Mouse (Mus musculus): Measurements from ENCODE around the gene Ly6g5c.

The Ly6g5c gene

GRCm38 (mm10) chr17:35106522-35106921 lies 1.6 kb upstream of the Ly6g5c start:
- 56% methylated on average over 3 of the region's 3 CpGs for WGBS

DNA sequence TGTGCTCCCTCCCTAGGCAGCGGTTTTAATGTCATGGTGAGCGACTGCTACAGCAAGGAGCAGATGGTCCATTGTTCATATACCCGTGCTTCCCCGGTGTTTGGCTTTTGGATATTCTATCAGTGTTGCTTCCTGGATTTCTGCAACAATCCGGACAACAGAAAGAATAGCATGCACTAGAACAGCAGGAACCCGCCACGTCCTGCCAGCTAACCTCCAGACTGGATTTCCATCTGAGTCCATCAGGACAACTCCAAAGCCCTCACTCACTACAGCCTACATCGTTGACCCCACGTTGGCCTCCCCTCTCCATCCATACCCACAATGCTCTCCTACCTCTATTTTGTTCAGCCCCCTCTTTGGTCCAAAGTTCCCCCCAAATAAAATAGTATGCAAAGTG lies 3.7 kb downstream of the Ly6g5c start:
- WGBS = 72% methylated on average over 9 of the region's 9 CpGs

DNA sequence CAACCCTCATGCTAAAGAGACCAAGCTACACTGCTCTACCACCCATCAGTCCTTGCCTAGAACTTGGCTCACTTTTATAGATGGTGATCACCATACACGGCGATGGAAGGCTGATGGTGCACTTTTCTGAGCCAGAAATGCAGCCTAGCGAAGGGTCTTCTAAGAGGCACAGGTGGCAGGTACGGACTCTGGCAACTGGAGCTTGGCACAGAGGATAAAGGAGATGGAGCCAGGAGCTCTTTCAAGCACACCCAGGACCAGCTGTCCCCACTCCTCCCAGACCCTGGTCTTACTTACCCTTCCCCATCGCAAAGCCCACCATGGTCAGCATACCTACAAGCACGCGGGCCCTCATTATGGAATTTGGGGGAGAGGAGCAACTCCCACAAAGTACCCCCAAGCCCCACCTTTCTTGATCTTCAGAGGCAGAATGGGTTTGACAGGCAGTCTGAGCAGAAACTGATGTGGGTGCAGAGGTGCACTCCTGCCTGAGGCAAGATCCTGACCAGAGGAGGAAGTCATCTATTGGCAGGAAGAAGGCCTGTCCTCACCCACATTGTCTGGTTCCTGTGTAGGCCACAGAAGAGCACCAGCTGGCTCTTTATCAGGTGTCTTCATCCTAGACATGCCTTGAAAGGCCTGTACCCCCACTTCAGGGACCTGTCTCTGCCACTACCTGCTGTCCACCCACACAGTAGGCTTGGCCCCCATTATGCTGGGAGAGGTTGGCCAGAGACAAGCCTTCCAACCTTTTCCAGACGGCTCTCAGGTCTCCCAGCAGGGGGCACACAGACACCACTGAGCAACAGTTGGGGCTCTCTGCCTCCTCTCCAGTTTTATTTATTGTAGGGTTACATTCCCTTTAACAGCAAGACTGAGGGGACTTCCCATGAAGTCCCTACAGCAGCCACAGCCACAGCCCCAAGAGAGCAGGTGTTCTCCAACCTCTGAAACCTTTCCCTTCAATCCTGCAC lies 7.3 kb downstream of the Ly6g5c start, which contains the start of gene Ly6g5b:
Gene Ly6g5b (minus strand): TSS at position 383 of the 974 bp plus-strand sequence.
- WGBS = 78% methylated on average over 8 of the region's 8 CpGs

- WGBS = under 1% methylated on average over 33 of the region's 33 CpGs
These were observed 12.7 kb downstream of the Ly6g5c start for GRCm38 (mm10) chr17:35120745-35121142.

- under 1% methylated on average over 50 of the region's 50 CpGs for WGBS
These were observed 13.2 kb downstream of the Ly6g5c start, which contains the start of gene Gpank1 for GRCm38 (mm10) chr17:35121143-35121799. Gene Gpank1 (plus strand): TSS chr17:35121455.

- under 1% methylated on average over 19 of the region's 19 CpGs for WGBS
These were observed 13.8 kb downstream of the Ly6g5c start, which contains the start of gene Csnk2b for GRCm38 (mm10) chr17:35121871-35122303. Gene Csnk2b (minus strand): TSS chr17:35122053.

DNA sequence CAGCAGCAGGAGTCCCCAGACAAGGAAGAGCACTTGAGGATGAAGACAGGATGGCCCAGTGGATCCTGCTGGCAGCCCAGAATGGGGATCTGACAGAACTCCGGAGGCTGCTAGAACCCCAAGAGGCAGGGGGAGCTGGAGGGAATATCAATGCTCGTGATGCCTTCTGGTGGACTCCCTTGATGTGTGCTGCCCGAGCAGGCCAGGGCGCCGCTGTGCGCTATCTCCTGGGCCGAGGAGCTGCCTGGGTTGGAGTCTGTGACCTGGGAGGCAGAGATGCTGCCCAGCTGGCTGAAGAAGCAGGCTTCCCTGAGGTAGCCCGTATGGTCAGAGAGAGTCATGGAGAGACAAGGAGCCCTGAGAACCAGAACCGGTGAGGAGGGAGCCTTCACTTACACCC lies 15.2 kb downstream of the Ly6g5c start:
- WGBS = 89% methylated on average over 9 of the region's 9 CpGs

- WGBS = 91% methylated on average over 12 of the region's 12 CpGs
These were observed 16.3 kb downstream of the Ly6g5c start for GRCm38 (mm10) chr17:35124261-35124896.

DNA sequence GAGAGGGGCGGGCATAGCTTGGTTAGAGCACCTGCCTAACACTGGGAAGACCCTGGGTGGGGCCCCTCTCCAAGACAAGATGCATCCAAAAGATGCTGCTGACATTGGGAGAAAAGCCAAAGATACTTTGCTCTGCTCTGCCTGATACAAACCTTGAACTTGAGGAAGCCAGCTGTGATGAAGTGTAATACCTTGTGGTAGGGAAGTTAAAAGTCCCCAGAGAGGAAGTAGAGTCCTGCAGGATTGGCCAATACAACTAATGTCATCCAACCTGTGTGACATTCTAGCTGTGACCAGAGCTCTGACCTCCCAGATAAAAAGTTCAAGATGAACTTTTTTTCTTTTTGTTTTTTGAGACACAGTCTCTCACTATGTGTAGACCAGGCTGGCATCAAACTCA lies 17.0 kb downstream of the Ly6g5c start:
- WGBS = 94% methylated on average over 1 of the region's 1 CpGs

DNA sequence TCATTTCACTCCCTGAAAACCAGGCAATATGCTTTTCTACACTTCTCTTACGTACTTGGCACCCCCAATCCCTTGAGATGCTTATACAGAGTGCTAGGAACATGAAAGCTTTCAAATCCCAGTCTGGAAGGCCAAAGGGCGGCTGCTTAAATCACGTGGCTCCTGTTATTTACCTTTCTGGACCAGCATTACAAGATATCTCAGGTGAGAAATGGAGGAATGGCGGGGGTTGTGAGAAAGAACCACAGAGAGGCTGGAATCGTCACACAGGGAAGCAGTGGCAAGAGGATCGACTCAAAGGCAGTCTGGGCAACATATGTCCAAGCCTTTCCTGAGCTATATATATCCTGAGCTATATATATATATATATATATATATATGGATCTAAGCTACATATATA lies 17.5 kb downstream of the Ly6g5c start:
- 25% methylated on average over 6 of the region's 6 CpGs for WGBS

DNA sequence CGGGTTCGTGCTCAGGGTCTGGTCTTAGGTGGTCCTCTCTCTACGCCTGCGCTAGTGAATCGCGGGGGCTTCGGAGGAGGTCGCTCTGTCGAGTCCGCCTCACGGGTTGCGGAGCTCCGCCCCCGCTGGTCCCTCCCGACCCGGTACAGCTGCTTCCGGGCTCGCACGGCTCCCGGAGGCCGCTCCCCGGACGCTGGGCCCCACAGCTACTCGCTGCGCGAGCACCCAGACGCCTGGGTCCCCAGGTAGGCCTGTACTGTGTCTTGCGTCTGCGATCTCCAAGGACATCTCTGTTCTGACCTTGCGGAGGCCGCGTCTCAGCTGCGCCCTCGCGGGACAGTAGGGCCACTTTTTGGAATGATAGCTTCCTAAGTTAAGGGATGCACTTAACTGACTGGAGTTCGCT lies 18.1 kb downstream of the Ly6g5c start, which contains the start of gene D17H6S53E:
Gene D17H6S53E (plus strand): TSS at position 168 of the 406 bp plus-strand sequence.
- under 1% methylated on average over 36 of the region's 36 CpGs for WGBS

DNA sequence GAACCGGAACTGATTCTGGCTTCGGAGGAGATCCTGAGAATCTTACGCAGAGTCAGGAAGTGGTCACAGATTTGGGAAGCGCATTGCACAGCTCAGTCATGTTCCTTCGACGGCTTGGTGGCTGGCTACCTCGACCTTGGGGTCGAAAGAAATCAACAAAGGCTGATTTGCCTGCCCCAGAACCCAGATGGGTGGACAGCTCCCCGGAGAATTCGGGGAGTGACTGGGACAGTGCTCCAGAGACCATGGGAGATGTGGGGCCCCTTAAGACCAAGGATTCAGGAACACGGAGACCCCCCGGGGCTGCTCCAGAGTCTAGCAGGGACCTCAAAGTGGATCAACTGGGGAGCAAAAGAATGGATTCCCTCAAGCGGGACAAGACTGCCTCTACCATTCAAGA lies 18.9 kb downstream of the Ly6g5c start:
- WGBS = 65% methylated on average over 13 of the region's 13 CpGs

- 79% methylated on average over 11 of the region's 11 CpGs for WGBS
These were observed 20.9 kb downstream of the Ly6g5c start for GRCm38 (mm10) chr17:35128996-35129395.

DNA sequence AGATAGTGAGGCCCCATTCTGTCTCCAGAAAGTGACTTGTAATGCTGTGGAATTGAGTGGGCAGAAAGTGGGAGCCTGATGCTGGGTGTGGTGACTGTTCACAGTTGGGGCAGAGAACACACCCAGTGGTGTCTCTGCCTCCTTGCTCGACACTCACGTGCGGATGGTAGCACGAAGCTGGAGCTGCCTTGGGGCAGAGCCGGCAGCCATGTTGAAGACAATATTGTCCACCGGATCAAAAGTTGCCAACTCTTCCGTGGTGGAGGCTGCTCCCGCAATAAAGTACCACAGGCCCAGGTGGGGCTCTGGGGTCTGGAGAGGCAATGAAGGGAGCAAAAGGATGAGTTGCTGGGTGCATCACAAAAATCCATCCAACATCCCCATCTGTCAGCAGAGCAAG lies 23.0 kb downstream of the Ly6g5c start:
- WGBS = 75% methylated on average over 8 of the region's 8 CpGs

GRCm38 (mm10) chr17:35131500-35132173 lies 23.6 kb downstream of the Ly6g5c start, which contains the start of gene Apom:
Gene Apom (minus strand): TSS chr17:35132050.
- WGBS = 79% methylated on average over 15 of the region's 15 CpGs

DNA sequence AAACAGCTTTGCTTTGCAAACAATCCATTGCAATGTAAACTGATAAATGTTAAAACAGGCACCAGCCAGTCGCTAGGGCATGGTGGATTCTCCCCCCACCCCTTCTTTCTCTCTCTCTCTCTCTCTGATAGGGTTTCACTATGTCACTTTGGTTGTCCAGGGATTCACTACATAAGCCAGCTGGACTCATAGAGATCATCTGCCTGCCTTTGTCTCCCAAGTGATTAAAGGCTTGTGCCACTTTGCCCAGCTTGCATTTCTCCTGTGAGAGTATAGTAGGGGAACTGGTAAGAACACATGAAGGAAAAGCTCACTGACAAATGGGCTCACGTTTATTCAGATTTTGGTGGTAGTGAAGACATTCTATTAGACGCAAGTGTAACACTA lies 24.1 kb downstream of the Ly6g5c start:
- whole genome bisulfite sequencing = 75% methylated on average over 3 of the region's 3 CpGs

- 95% methylated on average over 7 of the region's 7 CpGs for WGBS
These were observed 25.4 kb downstream of the Ly6g5c start for GRCm38 (mm10) chr17:35133517-35133916.

DNA sequence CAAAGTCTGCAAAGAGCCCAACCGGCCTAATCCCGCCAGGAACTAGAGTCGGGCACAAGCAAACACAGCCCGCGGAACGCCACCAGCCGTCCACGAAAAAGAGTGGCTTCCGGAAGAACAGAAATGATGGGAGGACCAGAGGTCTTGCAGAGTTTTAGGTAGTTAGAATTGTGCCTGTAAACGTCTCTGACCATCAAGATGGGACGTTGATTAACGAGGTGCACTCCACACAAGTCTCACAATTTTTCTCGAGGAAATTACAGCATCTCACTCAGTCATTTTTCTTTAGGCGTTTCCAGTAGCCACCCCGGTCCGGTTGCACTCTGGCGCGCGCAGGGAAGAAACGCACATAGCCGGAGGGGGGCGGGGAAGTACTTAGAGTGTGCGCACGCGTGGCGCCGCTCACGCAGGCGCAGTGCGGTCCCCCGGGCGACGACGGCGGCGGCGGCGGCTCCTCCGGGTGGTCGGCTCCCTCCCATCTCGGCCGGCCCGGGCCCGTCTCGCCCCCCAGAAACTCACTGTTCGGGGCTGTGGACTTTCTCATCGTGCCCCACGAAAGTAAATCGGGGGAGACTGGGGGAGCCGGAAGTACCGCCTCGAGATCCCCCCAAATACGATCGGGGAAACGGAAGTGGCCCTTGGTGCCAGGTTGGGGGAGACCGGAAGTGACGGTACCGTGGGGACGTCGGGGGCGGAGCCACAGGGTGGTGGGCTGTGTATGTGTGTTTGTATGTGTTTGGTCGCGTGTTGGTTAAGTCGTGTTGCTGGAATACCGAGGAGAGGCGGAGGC lies 26.9 kb downstream of the Ly6g5c start, which contains the start of gene Bag6:
Gene Bag6 (plus strand): TSS at position 378 of the 790 bp plus-strand sequence.
- WGBS = under 1% methylated on average over 65 of the region's 66 CpGs

GRCm38 (mm10) chr17:35135591-35136320 lies 27.7 kb downstream of the Ly6g5c start:
- WGBS = under 1% methylated on average over 42 of the region's 43 CpGs

DNA sequence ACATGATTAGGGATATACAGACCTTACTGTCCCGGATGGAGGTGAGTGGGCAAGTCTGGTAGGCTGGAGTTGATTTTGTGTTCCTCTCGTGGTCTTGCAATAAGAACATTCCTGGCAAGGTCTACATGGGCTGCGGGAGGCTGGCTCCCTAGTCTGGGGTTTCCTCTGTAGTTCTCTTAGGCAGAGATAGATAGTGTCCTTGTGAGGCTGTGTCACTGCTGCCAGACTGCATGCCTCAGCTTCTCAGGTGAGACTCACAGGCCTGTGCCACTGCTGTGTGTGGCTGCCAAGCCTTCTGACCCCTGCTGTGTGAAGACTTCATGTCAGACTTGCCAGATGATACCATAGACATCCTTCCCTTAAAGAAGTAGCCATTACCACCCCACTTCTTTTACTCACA lies 31.2 kb downstream of the Ly6g5c start:
- 85% methylated on average over 3 of the region's 3 CpGs for WGBS
